Mouse (Mus musculus) heart, adult 10 weeks (tissue): Measurements from ENCODE around the gene Vmn2r55. TPM values are rescaled to one million over a fixed set of nuclear protein-coding genes. Genes with fewer than 3 reads are reported as not detected.

Experiments
- polyA plus RNA-seq: library from polyadenylated mRNA; stranded (reverse); fragments of 350-450 nt; fragmentation: Illumina TruSeq; extraction: RNeasy Lipid Tissue Mini Kit (QIAGEN cat#74804); gene quantifications from one replicate; pipeline ENCODE4 v1.2.3, GENCODE M21; 2014; ENCODE audit warnings: low read depth, low replicate concordance

Gene Vmn2r55
- not detected for polyA plus RNA-seq

DNA sequence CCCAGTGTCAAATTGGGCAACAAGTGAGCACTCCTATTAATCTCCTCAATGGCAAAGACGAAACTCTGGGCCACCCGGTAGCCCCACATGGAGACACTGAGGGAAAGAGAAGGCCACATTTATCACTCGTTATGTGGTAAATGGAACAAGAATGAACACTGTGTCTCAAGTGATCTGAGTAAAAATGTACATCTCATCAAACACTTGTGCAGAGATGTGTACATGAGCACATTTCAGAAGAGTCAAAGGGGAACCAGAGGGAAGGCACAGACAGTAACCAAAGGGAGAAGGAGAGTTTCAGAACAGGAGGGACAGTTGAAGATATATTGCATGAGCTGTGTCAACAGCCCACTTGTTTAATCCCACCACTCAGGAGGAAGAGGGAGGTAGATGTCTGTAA, at the start of gene Vmn2r55:
Vmn2r55 (minus strand) TSS at position 101 of the 400 bp plus-strand sequence.

DNA sequence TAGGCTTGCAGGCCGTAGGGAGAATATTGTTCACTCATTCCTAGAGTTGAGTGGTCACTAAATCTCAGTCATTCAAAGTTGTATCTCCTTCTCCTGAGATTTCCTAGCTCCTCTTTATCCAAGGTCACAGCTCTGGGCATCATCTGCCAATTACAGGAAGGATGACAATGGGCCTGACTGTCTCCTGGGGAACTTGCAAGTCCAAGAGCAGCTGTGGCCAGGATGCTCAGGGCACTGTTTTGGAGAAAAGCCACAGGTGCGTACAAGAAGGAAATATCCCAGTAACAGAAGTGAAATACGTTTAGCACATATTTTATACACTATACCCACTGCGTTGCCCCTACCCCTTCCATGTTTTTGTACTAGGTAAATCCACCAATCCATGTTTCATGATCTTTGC, 44.6 kb downstream of the Vmn2r55 start, which contains the start of gene Vmn2r54:
Vmn2r54 (minus strand) TSS at position 101 of the 400 bp plus-strand sequence.

DNA sequence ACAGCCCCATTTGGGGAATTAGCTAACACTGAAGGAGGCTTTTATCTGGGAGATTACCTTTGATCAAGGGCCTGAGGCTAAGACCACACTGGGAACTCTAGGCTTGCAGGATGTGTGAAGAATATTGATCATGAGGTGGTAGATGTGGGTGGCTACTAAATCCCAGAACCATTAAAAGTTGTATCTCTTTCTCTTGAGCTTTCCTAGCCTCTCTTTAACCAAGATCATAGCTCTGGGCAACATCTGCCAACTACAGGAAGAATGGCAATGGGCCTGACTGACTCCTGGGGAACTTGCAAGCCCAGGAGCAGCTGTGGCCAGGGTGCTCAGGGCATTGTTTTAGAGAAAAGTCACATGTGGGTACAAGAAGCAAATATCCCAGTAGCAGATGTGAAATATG, 76.1 kb downstream of the Vmn2r55 start, which contains the start of gene Vmn2r53:
Vmn2r53 (minus strand) TSS at position 101 of the 400 bp plus-strand sequence.

Other genes with a start within 250 kb of the Vmn2r55 start
- 10.0 TPM for gene Zfp606, start 206.7 kb downstream of the Vmn2r55 start, polyA plus RNA-seq
- not detected for gene 2900092C05Rik, start 172.5 kb downstream of the Vmn2r55 start, polyA plus RNA-seq
- not detected for gene Vmn2r53, start 76.2 kb downstream of the Vmn2r55 start, polyA plus RNA-seq
- gene Vmn2r54, start 44.7 kb downstream of the Vmn2r55 start, polyA plus RNA-seq: not detected
- not detected for gene Vmn2r56, start 50.0 kb upstream of the Vmn2r55 start, polyA plus RNA-seq
- 1.4 TPM for gene Zscan18, start 118.6 kb upstream of the Vmn2r55 start, polyA plus RNA-seq
- 5.9 TPM for gene Zfp329, start 133.9 kb upstream of the Vmn2r55 start, polyA plus RNA-seq
- 21.8 TPM for gene Zfp110, start 149.8 kb upstream of the Vmn2r55 start, polyA plus RNA-seq
- gene Zfp128, start 196.2 kb upstream of the Vmn2r55 start, polyA plus RNA-seq: 3.1 TPM
- gene Zscan22, start 212.8 kb upstream of the Vmn2r55 start, polyA plus RNA-seq: 5.1 TPM
- 661 TPM for gene Rps5, start 237.3 kb upstream of the Vmn2r55 start, polyA plus RNA-seq
- not detected for gene Rnf225, start 242.4 kb upstream of the Vmn2r55 start, polyA plus RNA-seq